Mouse (Mus musculus): ENCODE results near the gene Spata19. TPM values are rescaled to one million over a fixed set of nuclear protein-coding genes. Genes with fewer than 3 reads are reported as not detected.

Spata19 gene
- polyA plus RNA-seq (2015; fragmentation: Illumina TruSeq; extraction: RNeasy Lipid Tissue Mini Kit (QIAGEN cat#74804); ENCODE audit: insufficient read depth, low read depth, low replicate concordance), result not detected

DNA sequence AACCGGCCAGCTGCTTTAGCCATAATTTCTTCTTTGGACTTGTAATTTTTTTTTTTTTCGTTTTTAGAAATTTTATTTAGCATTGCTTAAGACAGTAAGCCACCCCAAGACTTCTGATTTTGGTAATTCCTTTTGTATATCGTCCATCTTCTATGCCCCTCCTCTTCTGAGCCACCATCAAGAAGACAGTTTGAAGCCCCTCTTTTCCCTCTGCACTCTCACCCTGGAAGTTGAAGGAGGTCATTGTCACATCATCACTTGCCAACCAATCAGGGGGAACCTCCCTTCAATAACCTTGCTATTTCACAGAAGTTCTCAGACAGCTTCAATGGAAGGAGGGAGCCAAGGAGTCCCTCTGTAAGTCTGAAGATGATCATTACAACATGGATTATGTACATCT lies at the start of gene Spata19:
Gene Spata19, plus strand, starts transcription at position 301 of the 400 bp plus-strand sequence.

Other genes starting within 250 kb of the Spata19 start
- 15.0 TPM for gene Jam3, start 241.4 kb upstream of the Spata19 start, polyA plus RNA-seq (2015; fragmentation: Illumina TruSeq; extraction: RNeasy Lipid Tissue Mini Kit (QIAGEN cat#74804); ENCODE audit: insufficient read depth, low read depth, low replicate concordance)
- gene Igsf9b, start 97.6 kb upstream of the Spata19 start, polyA plus RNA-seq (2015; fragmentation: Illumina TruSeq; extraction: RNeasy Lipid Tissue Mini Kit (QIAGEN cat#74804); ENCODE audit: insufficient read depth, low read depth, low replicate concordance), result 0.74 TPM